Mouse (Mus musculus) hindbrain, embryonic 10.5 days (tissue): ENCODE data around the gene Urad. TPM values are rescaled to one million over a fixed set of nuclear protein-coding genes. Genes with fewer than 3 reads are reported as not detected.

Source experiments
- DNase-seq: peaks from one replicate; pipeline ENCODE4 v3.0.0-alpha.2; 2017; ENCODE audit warnings: low spot score
- H3K27ac ChIP-seq: fragments of 300-500 bp; sonication (generic); 2 replicates; pipeline ENCODE4 v1.5.1; 2016; ENCODE audit warnings: mild to moderate bottlenecking, moderate library complexity
- H3K27me3 ChIP-seq: fragments of 300-500 bp; sonication (generic); 2 replicates; pipeline ENCODE4 v1.6.1; 2016; ENCODE audit warnings: mild to moderate bottlenecking; ENCODE audit not compliant: poor library complexity, insufficient read depth, severe bottlenecking
- H3K36me3 ChIP-seq: fragments of 300-500 bp; sonication (generic); 2 replicates; pipeline ENCODE4 v1.6.1; 2016; ENCODE audit warnings: mild to moderate bottlenecking, moderate library complexity
- H3K4me1 ChIP-seq: fragments of 300-500 bp; sonication (generic); replicated peaks from 2 replicates; pipeline ENCODE4 v1.6.1; 2016; ENCODE audit warnings: mild to moderate bottlenecking
- H3K4me3 ChIP-seq: fragments of 300-500 bp; sonication (generic); 2 replicates; pipeline ENCODE4 v1.5.1; 2016; ENCODE audit warnings: mild to moderate bottlenecking, moderate library complexity
- H3K9me3 ChIP-seq: fragments of 300-500 bp; sonication (generic); 2 replicates; pipeline ENCODE4 v1.6.1; 2016; ENCODE audit warnings: mild to moderate bottlenecking, moderate library complexity
- WGBS: fragments of 180-500 bp; shearing (Covaris S2); methylation state at CpG from one replicate; pipeline ENCODE4 v1.1.7; 2016; 5-methylcytosine and 5-hydroxymethylcytosine counted together
- polyA plus RNA-seq: library from polyadenylated mRNA; unstranded; fragments of >200 nt; fragmentation: Nextera tagmentation; extraction: Ambion mirVana; gene quantifications from 2 replicates; pipeline ENCODE4 v1.2.1, GENCODE M21; 2016

Gene Urad
- polyA plus RNA-seq = not detected in 2 replicates

DNA sequence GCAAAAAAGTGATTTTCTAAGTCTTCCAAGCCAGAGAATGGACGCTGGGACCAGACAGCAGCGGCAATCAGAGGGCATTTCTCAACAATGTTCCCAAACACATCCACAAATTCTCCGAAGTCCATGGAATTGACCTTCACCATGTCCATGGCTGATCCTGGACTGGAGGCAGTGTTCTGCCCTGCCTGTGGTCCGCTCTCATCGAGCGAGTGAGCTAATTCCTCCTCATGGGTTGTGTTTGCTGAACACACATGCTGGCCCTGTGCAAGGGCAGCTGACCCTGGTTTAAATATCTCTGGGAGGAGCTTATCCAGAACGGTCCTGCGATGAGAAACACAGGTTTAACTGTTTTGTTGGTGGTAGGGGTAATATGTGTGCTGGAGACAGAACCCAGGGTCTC is at the start of gene Urad:
Urad (minus strand) TSS at position 258 of the 400 bp plus-strand sequence.
- Histone ChIP-seq H3K36me3 (no peaks in the 10 kb centered on the region), H3K4me3 (no peak within 1 kb of the TSS), H3K4me1 (no peaks in the 10 kb centered on the region), H3K27me3 (peaks cover 64% of the 10 kb centered on the region), H3K27ac (no peak within 1 kb of the TSS), H3K9me3 (no peaks in the 10 kb centered on the region)
- DNase-seq = no peak
- WGBS = 74% methylated on average over 8 of the region's 8 CpGs

GRCm38 (mm10) chr5:147370276-147370675 is 48.0 kb upstream of the Urad start:
- no peaks in the 10 kb centered on the region for H3K9me3 ChIP-seq
- H3K27ac ChIP-seq = no peak overlapping the region
- H3K4me1 ChIP-seq = no peaks in the 10 kb centered on the region
- H3K4me3 ChIP-seq = no peak overlapping the region
- H3K36me3 ChIP-seq = no peaks in the 10 kb centered on the region
- WGBS = 88% methylated on average over 8 of the region's 8 CpGs
- no peaks in the 10 kb centered on the region for H3K27me3 ChIP-seq
- no peak for DNase-seq

GRCm38 (mm10) chr5:147368221-147368620 is 46.0 kb upstream of the Urad start:
- Histone ChIP-seq H3K27me3 (no peaks in the 10 kb centered on the region), H3K4me1 (no peaks in the 10 kb centered on the region), H3K9me3 (no peaks in the 10 kb centered on the region), H3K27ac (no peak overlapping the region), H3K4me3 (no peak overlapping the region), H3K36me3 (no peaks in the 10 kb centered on the region)
- WGBS = 94% methylated on average over 6 of the region's 6 CpGs
- no peak for DNase-seq

DNA sequence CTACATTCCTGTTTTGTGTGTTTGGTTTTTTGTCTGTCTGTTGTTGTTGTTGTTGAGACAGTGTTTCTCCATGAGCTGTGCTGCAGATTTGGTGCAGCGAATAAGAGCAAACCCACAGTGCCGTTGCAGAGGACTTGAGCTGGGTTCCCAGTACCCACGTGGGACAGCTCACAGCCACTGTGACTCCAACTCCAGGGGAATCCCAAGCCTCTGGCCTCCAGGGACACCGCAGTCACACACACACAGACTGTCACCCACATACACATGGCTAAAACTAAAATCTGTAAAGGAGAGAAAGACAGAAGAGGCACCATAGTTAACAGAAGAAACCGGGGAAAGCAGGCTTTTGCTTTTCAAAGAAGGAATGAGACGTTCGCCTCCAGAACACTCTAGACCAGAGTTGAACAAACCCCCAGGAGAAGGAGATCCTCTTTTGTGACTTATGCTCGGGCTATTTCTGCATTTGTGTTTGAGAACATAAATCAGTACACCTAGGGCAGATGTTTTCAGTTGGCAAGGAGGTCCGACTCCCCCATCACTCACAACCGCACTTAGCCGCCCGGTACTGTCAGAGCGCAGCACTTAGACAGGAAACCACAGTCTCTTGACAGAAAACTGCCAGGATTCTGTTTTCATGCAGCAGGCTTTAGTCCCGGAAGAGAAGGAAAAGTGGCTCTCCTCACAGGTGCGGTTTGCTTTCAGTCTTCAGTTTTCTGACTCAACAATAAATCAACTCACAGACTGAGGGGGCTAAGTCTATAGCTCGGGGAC is 43.9 kb upstream of the Urad start:
- DNase-seq = no peak
- 79% methylated on average over 16 of the region's 16 CpGs for whole genome bisulfite sequencing
- Histone ChIP-seq H3K27me3 (no peaks in the 10 kb centered on the region), H3K27ac (no peak overlapping the region), H3K36me3 (no peaks in the 10 kb centered on the region), H3K9me3 (no peaks in the 10 kb centered on the region), H3K4me3 (no peak overlapping the region), H3K4me1 (no peaks in the 10 kb centered on the region)

DNA sequence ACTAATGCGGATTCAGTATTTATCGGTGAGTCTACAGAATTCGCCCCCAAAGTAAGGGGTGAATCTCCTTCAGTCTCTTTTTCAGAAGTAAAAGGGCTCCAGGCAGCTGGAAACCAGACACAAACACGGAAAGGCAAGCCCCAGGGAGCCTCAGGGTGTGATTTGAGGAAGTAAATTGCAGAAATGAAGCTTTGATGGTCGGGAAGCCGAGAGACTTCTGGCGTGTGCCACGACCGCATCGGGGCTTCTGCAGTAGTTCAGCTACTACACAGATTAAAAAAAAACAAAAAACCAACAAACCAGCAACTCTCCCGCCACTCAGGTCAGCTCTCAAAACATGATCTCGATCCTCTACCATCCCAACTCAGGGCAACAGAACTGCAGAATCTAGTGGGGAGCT is 40.8 kb upstream of the Urad start:
- H3K27ac ChIP-seq = no peak overlapping the region
- 78% methylated on average over 12 of the region's 12 CpGs for WGBS
- no peak for DNase-seq
- H3K36me3 ChIP-seq = no peaks in the 10 kb centered on the region
- no peaks in the 10 kb centered on the region for H3K9me3 ChIP-seq
- 0 out of 2 replicates have a peak, but pooled peaks cover 3% of the 10 kb centered on the region for H3K27me3 ChIP-seq
- no peak overlapping the region for H3K4me3 ChIP-seq
- no peaks in the 10 kb centered on the region for H3K4me1 ChIP-seq

- H3K9me3 ChIP-seq = no peaks in the 10 kb centered on the region
- no peak overlapping the region for H3K4me3 ChIP-seq
- H3K36me3 ChIP-seq = no peaks in the 10 kb centered on the region
- no peak for DNase-seq
- H3K27ac ChIP-seq = no peak overlapping the region
- H3K4me1 ChIP-seq = no peaks in the 10 kb centered on the region; the same call in 1 of the 2 replicates
- 0 out of 2 replicates have a peak, but pooled peaks cover 3% of the 10 kb centered on the region for H3K27me3 ChIP-seq
- 91% methylated on average over 11 of the region's 11 CpGs for WGBS
Measured at GRCm38 (mm10) chr5:147358481-147358880, 36.2 kb upstream of the Urad start.

GRCm38 (mm10) chr5:147357536-147357935 is 35.3 kb upstream of the Urad start:
- Histone ChIP-seq H3K4me3 (no peak overlapping the region), H3K27ac (no peak overlapping the region), H3K9me3 (no peaks in the 10 kb centered on the region), H3K4me1 (no peaks in the 10 kb centered on the region; the same call in 1 of the 2 replicates), H3K36me3 (no peaks in the 10 kb centered on the region), H3K27me3 (0 out of 2 replicates have a peak, but pooled peaks cover 3% of the 10 kb centered on the region)
- DNase-seq = peak; percentile 28
- 46% methylated on average over 3 of the region's 3 CpGs for WGBS

DNA sequence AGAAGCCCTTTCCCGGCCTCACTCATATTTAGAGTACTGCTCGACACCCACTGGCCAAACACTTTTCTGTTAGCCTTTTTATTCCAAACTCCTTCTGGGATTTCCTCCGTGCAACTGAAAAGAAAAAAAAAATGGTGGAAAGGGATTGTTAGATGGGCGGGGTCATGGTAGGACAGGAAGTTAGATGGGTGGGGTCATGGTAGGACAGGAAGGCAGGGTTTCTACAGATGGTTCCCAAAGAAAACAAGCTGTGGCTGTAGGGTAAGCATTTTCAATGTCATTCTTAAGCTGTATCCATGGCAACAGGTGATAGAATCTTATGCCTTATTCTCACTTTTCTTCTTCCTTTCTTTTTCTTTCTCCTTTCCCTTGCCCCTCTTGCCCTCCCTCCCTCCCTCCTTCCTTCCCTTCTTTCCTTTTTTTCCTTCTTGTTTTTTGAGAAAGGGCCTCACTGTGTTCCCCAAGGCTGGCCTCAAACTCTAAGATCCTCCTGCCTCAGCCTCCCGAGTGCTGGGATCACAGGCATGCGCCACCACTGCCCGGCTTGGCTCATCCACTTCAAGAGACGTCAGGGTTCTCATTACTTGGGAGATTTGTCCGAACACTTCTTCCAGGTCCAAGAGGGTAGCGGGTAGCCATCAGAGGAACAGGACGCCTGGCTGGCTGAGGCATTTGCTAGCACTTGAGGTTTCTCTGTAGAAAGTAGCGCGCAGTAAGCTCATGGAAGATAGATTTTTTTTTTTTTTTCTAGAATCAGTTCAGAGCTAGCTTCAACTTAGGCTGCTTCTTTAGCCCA is 34.2 kb upstream of the Urad start:
- H3K9me3 ChIP-seq = no peaks in the 10 kb centered on the region
- 92% methylated on average over 13 of the region's 13 CpGs for WGBS

DNA sequence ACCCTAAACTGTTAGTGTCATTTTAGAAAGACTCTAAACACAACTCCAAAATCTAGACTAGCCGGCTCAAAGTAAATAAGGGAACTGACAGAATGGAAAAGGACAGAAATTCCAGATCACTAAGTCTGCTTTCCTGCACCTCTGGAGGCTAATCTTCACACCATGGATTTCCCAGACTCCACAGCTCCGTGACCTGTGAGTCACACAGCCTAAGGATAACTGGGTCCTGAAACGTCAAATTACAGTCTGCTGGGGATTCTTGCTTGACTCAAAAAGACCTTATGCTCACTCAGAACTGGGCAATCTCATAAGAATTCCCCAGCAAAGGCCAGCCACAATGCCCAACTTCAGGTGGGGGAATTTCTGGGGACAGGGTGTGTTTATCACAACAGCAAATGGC is 33.5 kb upstream of the Urad start:
- Histone ChIP-seq H3K27me3 (0 out of 2 replicates have a peak, but pooled peaks cover 3% of the 10 kb centered on the region), H3K27ac (no peak overlapping the region), H3K36me3 (no peaks in the 10 kb centered on the region), H3K9me3 (no peaks in the 10 kb centered on the region), H3K4me1 (no peaks in the 10 kb centered on the region; the same call in 1 of the 2 replicates), H3K4me3 (no peak overlapping the region)
- DNase-seq = no peak
- WGBS = 82% methylated on average over 3 of the region's 3 CpGs

More for the DNA sequence above, 34.2 kb upstream of the Urad start:
- Histone ChIP-seq H3K36me3 (no peaks in the 10 kb centered on the region), H3K27me3 (0 out of 2 replicates have a peak, but pooled peaks cover 3% of the 10 kb centered on the region), H3K4me1 (no peaks in the 10 kb centered on the region; the same call in 1 of the 2 replicates), H3K4me3 (no peak overlapping the region), H3K27ac (no peak overlapping the region)
- no peak for DNase-seq

GRCm38 (mm10) chr5:147354985-147355384 is 32.7 kb upstream of the Urad start:
- H3K4me1 ChIP-seq = no peaks in the 10 kb centered on the region; the same call in 1 of the 2 replicates
- no peak for DNase-seq
- no peaks in the 10 kb centered on the region for H3K9me3 ChIP-seq
- H3K27me3 ChIP-seq = 0 out of 2 replicates have a peak, but pooled peaks cover 3% of the 10 kb centered on the region
- H3K36me3 ChIP-seq = no peaks in the 10 kb centered on the region
- H3K4me3 ChIP-seq = no peak overlapping the region
- 73% methylated on average over 8 of the region's 8 CpGs for WGBS
- no peak overlapping the region for H3K27ac ChIP-seq

DNA sequence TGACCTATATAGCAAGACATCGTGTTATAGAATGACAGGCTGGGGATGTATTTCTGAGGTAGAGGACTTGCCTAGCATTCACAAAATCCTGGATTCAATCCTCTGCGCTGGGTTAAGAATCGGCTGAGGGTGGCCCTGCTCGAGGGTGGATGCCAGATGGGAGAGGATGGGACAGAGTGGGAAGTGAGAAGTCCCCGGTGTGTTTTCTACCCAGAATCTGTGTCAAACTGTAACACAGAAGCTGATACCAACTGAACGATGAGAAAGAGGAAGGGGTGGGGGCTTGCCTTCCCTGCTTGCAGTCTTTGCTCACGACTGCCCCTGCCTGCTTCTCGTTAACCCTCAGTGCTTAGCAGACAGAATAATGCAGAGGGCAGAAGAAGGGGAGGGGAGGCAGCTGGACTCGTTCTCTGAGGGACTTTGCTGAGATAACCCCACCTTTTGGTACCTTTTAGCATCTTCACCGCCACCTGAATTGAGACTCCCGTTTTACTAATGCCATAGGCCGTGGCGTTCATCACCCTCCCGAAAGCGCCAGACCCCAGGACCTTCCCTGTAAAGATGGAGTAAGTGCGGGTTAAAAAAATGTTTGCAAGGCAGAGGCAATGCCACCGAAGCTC is 32.0 kb upstream of the Urad start:
- H3K9me3 ChIP-seq = no peaks in the 10 kb centered on the region
- no peaks in the 10 kb centered on the region; the same call in 1 of the 2 replicates for H3K4me1 ChIP-seq
- H3K27ac ChIP-seq = no peak overlapping the region
- WGBS = 69% methylated on average over 17 of the region's 17 CpGs
- H3K36me3 ChIP-seq = no peaks in the 10 kb centered on the region
- no peaks in the 10 kb centered on the region for H3K27me3 ChIP-seq
- DNase-seq = no peak
- H3K4me3 ChIP-seq = no peak overlapping the region

- no peak overlapping the region for H3K27ac ChIP-seq
- H3K9me3 ChIP-seq = no peaks in the 10 kb centered on the region
- no peaks in the 10 kb centered on the region; the same call in 1 of the 2 replicates for H3K4me1 ChIP-seq
- no peaks in the 10 kb centered on the region for H3K36me3 ChIP-seq
- 91% methylated on average over 8 of the region's 8 CpGs for WGBS
- no peak overlapping the region for H3K4me3 ChIP-seq
- DNase-seq = no peak
- no peaks in the 10 kb centered on the region for H3K27me3 ChIP-seq
Measured at GRCm38 (mm10) chr5:147351931-147352330, 29.7 kb upstream of the Urad start.
